Comparison of ENCODE assay signal across 7 mouse cellular contexts in the genomic region with DNA sequence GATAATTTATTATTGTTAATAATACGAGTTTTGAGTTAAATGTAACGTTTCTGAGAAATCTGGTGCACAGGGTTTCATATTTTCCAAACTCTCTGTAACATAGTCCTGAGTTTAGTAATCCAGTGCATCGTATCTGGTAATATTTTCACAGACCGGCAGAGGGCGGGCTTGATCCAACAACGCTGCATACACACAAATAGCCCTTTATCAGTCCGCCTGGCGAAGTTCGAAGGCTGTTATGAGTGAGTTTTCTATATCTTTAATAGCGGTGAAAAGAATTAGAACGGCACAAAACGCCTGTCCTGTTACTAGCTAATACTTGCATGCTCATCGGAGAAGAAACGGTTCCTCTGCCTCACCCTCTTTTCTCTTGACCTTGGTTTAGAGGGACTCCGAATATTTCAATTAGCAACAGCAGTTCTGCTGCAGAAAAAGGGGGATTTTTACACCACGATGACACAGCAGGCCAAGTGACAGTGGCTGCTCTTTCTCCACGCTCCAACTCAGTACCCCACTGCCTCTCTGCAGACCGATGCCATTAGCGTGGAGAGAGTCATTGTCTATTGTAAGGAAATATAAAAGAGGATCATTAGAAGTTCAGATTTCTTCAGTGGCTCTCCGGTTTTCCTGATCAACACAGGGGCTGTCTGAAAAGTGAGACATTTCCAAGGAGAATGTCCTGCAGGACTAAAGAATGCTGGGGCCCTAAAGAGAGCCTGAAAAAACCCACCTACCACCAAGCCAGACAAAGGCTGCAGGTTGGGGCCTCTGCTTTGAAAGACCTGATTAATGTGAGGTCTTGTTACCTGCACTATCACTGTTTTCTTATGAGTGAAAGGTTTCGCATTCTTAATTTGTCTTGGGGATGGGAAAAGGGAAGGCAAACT.
DNase-seq lines count a peak whose midpoint lies in the region; ATAC-seq and TF ChIP-seq lines count a peak whose summit lies in the region.

No protein-coding gene starts in this region.

- no peaks in the 10 kb centered on the region for H3K36me3 ChIP-seq in hindbrain, postnatal 0 days (ENCODE audit: insufficient read depth, low read length)

- peak; percentile 81 for TF ChIP-seq CTCF in hindbrain, postnatal 0 days (IDR thresholded peaks at IDR 0.05; ENCODE audit: low read depth)

- H3K27ac ChIP-seq in hindbrain, postnatal 0 days = peak overlapping the region; percentile 11; the same call in 1 of the 2 replicates

- ATAC-seq in hindbrain, postnatal 0 days = peak; percentile 92

- H3K9ac ChIP-seq in hindbrain, postnatal 0 days (replicated peaks; ENCODE audit: low read length) = 0 out of 2 replicates have a peak overlapping the region, but pooled peaks have one; percentile 2

- H3K27me3 ChIP-seq in hindbrain, postnatal 0 days (ENCODE audit: insufficient read depth, low read length) = no peaks in the 10 kb centered on the region

- no peaks in the 10 kb centered on the region for H3K9me3 ChIP-seq in hindbrain, postnatal 0 days (ENCODE audit: low read length)

- no peaks in the 10 kb centered on the region for H3K4me1 ChIP-seq in hindbrain, postnatal 0 days (ENCODE audit: insufficient read depth, low read length)

- peak overlapping the region; percentile 57 for H3K4me2 ChIP-seq in hindbrain, postnatal 0 days (ENCODE audit: low read depth, low read length)

- peak overlapping the region; percentile 24 for H3K4me3 ChIP-seq in hindbrain, postnatal 0 days (ENCODE audit: low read length)

- 7% methylated on average over 21 of the region's 21 CpGs for WGBS in hindbrain, postnatal 0 days

- peak; percentile 56 to 87 for DNase-seq in adrenal gland, adult (ENCODE audit: inconsistent age in 2 of 2, low spot score in 1 of 2)
- DNase-seq in cerebellum, postnatal 36 days = peak; percentile 72 to 78
- peak; percentile 34 for DNase-seq in gastrocnemius, adult 18-20 months (ENCODE audit: low spot score)
- peak; percentile 85 for DNase-seq in hindbrain, postnatal 0 days (ENCODE audit: low spot score)
- DNase-seq in left cerebral cortex, adult 18-20 months (ENCODE audit: low spot score in 2 of 2) = peak; percentile 79 to 80
- peak; percentile 40 to 64 for DNase-seq in lung, postnatal 4 days
- DNase-seq in right cerebral cortex, postnatal 10 days (ENCODE audit: low spot score in 2 of 2) = peak; percentile 83 to 85

Comparison
In these comparisons a context has a peak if more than half of its experiments do, and no peak if none do; other contexts are left out.
1. Peak in every context shown above with its lines: DNase-seq, ATAC-seq, H3K4me3 ChIP-seq and H3K27ac ChIP-seq.
2. DNase-seq: peak in every context shown above with its lines; median percentile 85 in hindbrain, postnatal 0 days; 84 in right cerebral cortex, postnatal 10 days; 80 in left cerebral cortex, adult 18-20 months; 75 in cerebellum, postnatal 36 days; 72 in adrenal gland, adult; 52 in lung, postnatal 4 days; 34 in gastrocnemius, adult 18-20 months.